Mouse (Mus musculus) stomach, postnatal 0 days (tissue): ENCODE measurements at regions not wholly inside any gene's neighbourhood (a gene's known extent, or its start where the extent isn't known, plus 50 kb on each side); places are given as distances from the start of the nearest gene placed in this dataset.

Source experiments
- CTCF ChIP-seq: IDR thresholded peaks from 2 replicates; pipeline ENCODE4 v1.5.1; 2016; ENCODE audit warnings: antibody characterized with exemption, low read depth, mild to moderate bottlenecking, moderate library complexity
- EP300 ChIP-seq: optimal IDR thresholded peaks from 2 replicates; pipeline ENCODE3; 2016; ENCODE audit warnings: antibody characterized with exemption

- TF ChIP-seq EP300 (no peak), CTCF (no peak)
Observed at GRCm38 (mm10) chr3:146338445-146338844, 66.0 kb upstream of the Ssx2ip start.
